Mouse (Mus musculus): ENCODE data around the gene St3gal2. TPM values are rescaled to one million over a fixed set of nuclear protein-coding genes. Genes with fewer than 3 reads are reported as not detected.
"Not testable (repeated sequence)": the region's sequence is repeated elsewhere in the genome, so short reads cannot be mapped to it uniquely, and the experiment has no call there.

Gene St3gal2
- polyA plus RNA-seq, 2 experiments from 2014 or later, result 8.7 to 10.1 TPM

DNA sequence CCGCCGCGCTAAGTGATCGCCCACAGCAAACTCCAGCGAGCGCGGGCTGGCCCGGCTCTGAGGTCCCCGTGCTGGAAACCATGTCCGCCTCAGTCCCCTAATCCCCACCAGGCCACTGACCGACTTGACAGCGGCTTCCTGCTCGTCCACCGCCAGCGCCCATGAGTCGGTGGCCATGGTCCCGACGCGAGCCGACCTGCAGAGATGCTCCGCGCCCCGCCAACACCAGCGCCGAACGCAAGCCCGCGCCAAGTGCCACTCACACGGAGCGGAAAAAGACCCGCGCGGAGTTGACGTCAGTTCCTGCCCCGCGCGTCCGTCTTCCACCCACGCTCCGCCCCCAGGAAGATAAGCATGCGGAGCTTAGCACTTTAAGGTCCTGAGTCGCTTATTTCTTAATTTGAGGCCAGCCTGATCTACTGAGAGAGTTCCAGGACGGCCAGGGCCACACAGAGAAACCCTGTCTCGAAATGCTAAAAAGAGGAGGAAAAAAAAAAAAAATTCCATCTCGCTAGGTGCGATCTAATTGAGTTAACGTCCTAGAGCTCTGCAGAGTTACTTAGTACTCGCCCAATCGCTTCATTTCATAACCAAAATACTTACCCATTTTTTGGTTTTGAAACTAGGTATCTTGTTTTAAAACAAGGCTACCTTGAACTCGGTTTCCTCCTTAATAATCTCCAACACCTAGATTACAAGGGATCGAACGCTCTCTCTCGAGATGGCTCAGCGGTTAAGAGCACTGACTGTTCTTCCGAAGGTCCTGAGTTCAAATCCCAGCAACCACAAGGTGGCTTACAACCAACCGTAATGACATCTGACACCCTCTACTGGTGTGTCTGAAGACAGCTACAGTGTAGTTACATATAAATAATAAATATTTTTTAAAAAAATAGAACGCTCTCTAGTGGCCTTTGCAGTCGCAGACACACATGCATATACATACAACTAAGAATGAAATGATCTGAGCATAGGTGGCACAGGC is 78.1 kb downstream of the St3gal2 start, which contains the start of gene Ddx19a:
Gene Ddx19a, minus strand, starts transcription at position 254 of the 985 bp plus-strand sequence.
- peak; percentile 94 for ATAC-seq

- ATAC-seq, result not testable (repeated sequence)
Observed at GRCm38 (mm10) chr8:111010230-111010991, 90.7 kb downstream of the St3gal2 start.

Other genes with a start within 250 kb of the St3gal2 start
- under 1 TPM in 1 of 2 experiments, not detected in 1; 0.21 TPM for gene Mtss1l, start 198.4 kb upstream of the St3gal2 start, polyA plus RNA-seq (2017; shearing (Covaris generic))
- not detected for gene Il34, start 114.0 kb upstream of the St3gal2 start, polyA plus RNA-seq (2017; shearing (Covaris generic))
- gene Cog4, start 73.3 kb upstream of the St3gal2 start, polyA plus RNA-seq (2017; shearing (Covaris generic)), result 10 to 100 TPM; 52.3 to 53.6 TPM
- gene Sf3b3, start 73.1 kb upstream of the St3gal2 start, polyA plus RNA-seq (2017; shearing (Covaris generic)), result 10 to 100 TPM; 79.7 to 89.2 TPM
- gene Fuk, start 17.4 kb upstream of the St3gal2 start, polyA plus RNA-seq (2017; shearing (Covaris generic)), result 1 to 10 TPM; 1.9 to 2.3 TPM
- 10 to 100 TPM; 13.2 to 14.0 TPM for gene Ddx19a, start 77.9 kb downstream of the St3gal2 start, polyA plus RNA-seq (2017; shearing (Covaris generic))
- gene Ddx19b, start 111.8 kb downstream of the St3gal2 start, polyA plus RNA-seq (2017; shearing (Covaris generic)), result 1 to 10 TPM; 6.5 to 8.2 TPM
- gene Aars, start 113.2 kb downstream of the St3gal2 start, polyA plus RNA-seq (2017; shearing (Covaris generic)), result 10 to 100 TPM; 14.0 to 20.3 TPM
- gene Exosc6, start 136.4 kb downstream of the St3gal2 start, polyA plus RNA-seq (2017; shearing (Covaris generic)), result not detected
- not detected for gene Clec18a, start 172.5 kb downstream of the St3gal2 start, polyA plus RNA-seq (2017; shearing (Covaris generic))
- gene Pdpr, start 174.7 kb downstream of the St3gal2 start, polyA plus RNA-seq (2017; shearing (Covaris generic)), result 1 to 10 TPM; 8.0 to 8.6 TPM